Mouse (Mus musculus): ENCODE measurements at regions not wholly inside any gene's neighbourhood (a gene's known extent, or its start where the extent isn't known, plus 50 kb on each side); places are given as distances from the start of the nearest gene placed in this dataset.

GRCm38 (mm10) chr1:69367531-69367930 is 259.7 kb upstream of the Erbb4 start:
- no peak for TF ChIP-seq POLR2A (IDR thresholded peaks at IDR 0.05; ENCODE audit: borderline replicate concordance, extremely low read depth, low read depth, low read length)
- no peak for TF ChIP-seq CTCF (IDR thresholded peaks at IDR 0.05; ENCODE audit: insufficient read depth, low read length)

Data from lung, adult 2 months (tissue).